Mouse (Mus musculus): ENCODE results near the gene Lrrk2. TPM values are rescaled to one million over a fixed set of nuclear protein-coding genes. Genes with fewer than 3 reads are reported as not detected.
A peak's percentile ranks its signal among the peaks of the same experiment; 100 is the strongest.

Gene Lrrk2
- polyA plus RNA-seq, 1 experiment from 2014 or later, result 6.2 TPM

GRCm38 (mm10) chr15:91643632-91644348, 29.2 kb upstream of the Lrrk2 start:
- peak overlapping the region; percentile 69 for H3K27ac ChIP-seq (ENCODE audit: low read length)
- H3K36me3 ChIP-seq (ENCODE audit: control insufficient read depth, insufficient read depth, low read length), result no peaks in the 10 kb centered on the region
- no peak overlapping the region for H3K4me2 ChIP-seq (ENCODE audit: low read depth, low read length)
- no peaks in the 10 kb centered on the region for H3K4me1 ChIP-seq (ENCODE audit: control insufficient read depth, insufficient read depth, low read length)
- no peaks in the 10 kb centered on the region for H3K9me3 ChIP-seq (replicated peaks; ENCODE audit: control insufficient read depth, low read length)
- ATAC-seq (ENCODE audit: insufficient read depth, low FRiP score), result no peak
- H3K4me3 ChIP-seq (replicated peaks; ENCODE audit: low read length), result no peak overlapping the region
- 86% methylated on average over 7 of the region's 7 CpGs for WGBS
- H3K27me3 ChIP-seq (ENCODE audit: control insufficient read depth, insufficient read depth, low read length), result no peaks in the 10 kb centered on the region
- no peak overlapping the region for H3K9ac ChIP-seq (ENCODE audit: low read length)

DNA sequence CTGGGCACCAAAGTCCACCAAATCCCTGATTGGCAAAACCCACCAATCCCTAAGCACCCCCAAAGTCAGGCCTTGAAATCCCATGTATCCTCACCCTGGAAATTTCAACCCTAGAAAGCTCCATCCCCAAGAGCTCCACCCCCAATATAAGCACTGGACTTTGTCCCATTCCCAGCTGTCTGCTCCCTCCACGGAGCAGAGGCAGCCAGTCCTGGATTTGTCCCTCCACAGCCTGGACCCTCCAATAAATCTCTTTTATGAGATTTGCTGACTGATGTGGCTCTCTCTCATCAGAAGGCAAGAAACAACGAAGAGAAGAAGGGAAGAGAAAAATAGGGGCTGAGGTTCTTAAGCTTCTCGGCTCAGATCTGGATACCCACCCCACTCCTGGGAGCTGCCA, 22.7 kb upstream of the Lrrk2 start:
- Histone ChIP-seq H3K4me1 (ENCODE audit: control insufficient read depth, insufficient read depth, low read length) (no peaks in the 10 kb centered on the region), H3K9me3 (replicated peaks; ENCODE audit: control insufficient read depth, low read length) (no peaks in the 10 kb centered on the region), H3K4me2 (ENCODE audit: low read depth, low read length) (no peak overlapping the region), H3K36me3 (ENCODE audit: control insufficient read depth, insufficient read depth, low read length) (no peaks in the 10 kb centered on the region), H3K4me3 (replicated peaks; ENCODE audit: low read length) (no peak overlapping the region), H3K27ac (ENCODE audit: low read length) (no peak overlapping the region), H3K9ac (ENCODE audit: low read length) (no peak overlapping the region), H3K27me3 (ENCODE audit: control insufficient read depth, insufficient read depth, low read length) (no peaks in the 10 kb centered on the region)
- no peak for ATAC-seq (ENCODE audit: insufficient read depth, low FRiP score)
- WGBS, result 57% methylated on average over 3 of the region's 3 CpGs

DNA sequence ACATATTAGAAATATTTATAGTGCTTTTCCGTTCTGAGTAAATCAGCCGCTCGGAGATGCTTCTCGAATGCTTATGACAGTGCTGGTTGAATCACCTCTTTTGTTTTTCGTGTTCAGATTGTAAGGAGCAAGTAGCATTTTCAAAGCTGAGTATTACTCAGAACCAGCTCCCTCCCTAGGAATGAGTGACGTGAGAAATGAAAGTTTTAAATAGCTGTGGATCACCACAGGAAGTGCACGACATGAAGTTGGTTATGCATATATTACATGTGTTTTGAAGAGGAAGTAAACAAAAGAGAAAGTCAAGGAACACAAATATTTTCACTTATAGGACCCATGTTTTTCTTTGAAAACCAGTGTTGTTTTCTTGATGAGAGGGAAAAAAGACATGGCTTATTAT, 21.5 kb upstream of the Lrrk2 start:
- H3K4me2 ChIP-seq (ENCODE audit: low read depth, low read length), result no peak overlapping the region
- no peak overlapping the region for H3K27ac ChIP-seq (ENCODE audit: low read length)
- no peaks in the 10 kb centered on the region for H3K4me1 ChIP-seq (ENCODE audit: control insufficient read depth, insufficient read depth, low read length)
- no peak overlapping the region for H3K9ac ChIP-seq (ENCODE audit: low read length)
- no peak for ATAC-seq (ENCODE audit: insufficient read depth, low FRiP score)
- H3K36me3 ChIP-seq (ENCODE audit: control insufficient read depth, insufficient read depth, low read length), result no peaks in the 10 kb centered on the region
- WGBS, result 71% methylated on average over 7 of the region's 7 CpGs
- H3K27me3 ChIP-seq (ENCODE audit: control insufficient read depth, insufficient read depth, low read length), result no peaks in the 10 kb centered on the region
- no peak overlapping the region for H3K4me3 ChIP-seq (replicated peaks; ENCODE audit: low read length)
- no peaks in the 10 kb centered on the region for H3K9me3 ChIP-seq (replicated peaks; ENCODE audit: control insufficient read depth, low read length)

GRCm38 (mm10) chr15:91658227-91658626, 14.7 kb upstream of the Lrrk2 start:
- Histone ChIP-seq H3K9ac (ENCODE audit: low read length) (no peak overlapping the region), H3K36me3 (ENCODE audit: control insufficient read depth, insufficient read depth, low read length) (no peaks in the 10 kb centered on the region), H3K27me3 (ENCODE audit: control insufficient read depth, insufficient read depth, low read length) (no peaks in the 10 kb centered on the region), H3K9me3 (replicated peaks; ENCODE audit: control insufficient read depth, low read length) (no peaks in the 10 kb centered on the region), H3K27ac (ENCODE audit: low read length) (no peak overlapping the region), H3K4me3 (replicated peaks; ENCODE audit: low read length) (no peak overlapping the region), H3K4me1 (ENCODE audit: control insufficient read depth, insufficient read depth, low read length) (no peaks in the 10 kb centered on the region), H3K4me2 (ENCODE audit: low read depth, low read length) (no peak overlapping the region)
- ATAC-seq (ENCODE audit: insufficient read depth, low FRiP score), result no peak
- 84% methylated on average over 6 of the region's 6 CpGs for WGBS

GRCm38 (mm10) chr15:91660277-91661078, 12.5 kb upstream of the Lrrk2 start:
- Histone ChIP-seq H3K4me3 (replicated peaks; ENCODE audit: low read length) (no peak overlapping the region), H3K27me3 (ENCODE audit: control insufficient read depth, insufficient read depth, low read length) (no peaks in the 10 kb centered on the region), H3K9ac (ENCODE audit: low read length) (no peak overlapping the region), H3K27ac (ENCODE audit: low read length) (no peak overlapping the region), H3K36me3 (ENCODE audit: control insufficient read depth, insufficient read depth, low read length) (no peaks in the 10 kb centered on the region), H3K9me3 (replicated peaks; ENCODE audit: control insufficient read depth, low read length) (no peaks in the 10 kb centered on the region), H3K4me1 (ENCODE audit: control insufficient read depth, insufficient read depth, low read length) (no peaks in the 10 kb centered on the region), H3K4me2 (ENCODE audit: low read depth, low read length) (no peak overlapping the region)
- 68% methylated on average over 6 of the region's 6 CpGs for WGBS
- ATAC-seq (ENCODE audit: insufficient read depth, low FRiP score), result no peak

DNA sequence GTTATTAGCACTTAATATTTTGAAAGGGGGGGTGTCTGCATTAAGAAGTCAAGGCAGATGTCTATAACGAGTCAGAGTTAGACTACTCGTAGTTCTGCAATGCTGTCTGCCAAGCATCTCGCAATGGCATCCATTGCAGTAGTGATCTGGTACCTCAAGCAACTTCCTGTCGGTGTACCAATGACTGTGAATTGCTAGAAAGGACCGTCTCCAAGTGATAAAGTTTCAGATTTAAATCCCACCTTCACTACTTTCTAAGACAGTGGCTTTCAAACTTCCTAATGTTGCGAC, 12.0 kb upstream of the Lrrk2 start:
- Histone ChIP-seq H3K9ac (ENCODE audit: low read length) (no peak overlapping the region), H3K4me2 (ENCODE audit: low read depth, low read length) (no peak overlapping the region), H3K4me1 (ENCODE audit: control insufficient read depth, insufficient read depth, low read length) (no peaks in the 10 kb centered on the region), H3K9me3 (replicated peaks; ENCODE audit: control insufficient read depth, low read length) (no peaks in the 10 kb centered on the region), H3K36me3 (ENCODE audit: control insufficient read depth, insufficient read depth, low read length) (no peaks in the 10 kb centered on the region), H3K27ac (ENCODE audit: low read length) (no peak overlapping the region), H3K4me3 (replicated peaks; ENCODE audit: low read length) (no peak overlapping the region), H3K27me3 (ENCODE audit: control insufficient read depth, insufficient read depth, low read length) (no peaks in the 10 kb centered on the region)
- 82% methylated on average over 6 of the region's 6 CpGs for WGBS
- no peak for ATAC-seq (ENCODE audit: insufficient read depth, low FRiP score)

DNA sequence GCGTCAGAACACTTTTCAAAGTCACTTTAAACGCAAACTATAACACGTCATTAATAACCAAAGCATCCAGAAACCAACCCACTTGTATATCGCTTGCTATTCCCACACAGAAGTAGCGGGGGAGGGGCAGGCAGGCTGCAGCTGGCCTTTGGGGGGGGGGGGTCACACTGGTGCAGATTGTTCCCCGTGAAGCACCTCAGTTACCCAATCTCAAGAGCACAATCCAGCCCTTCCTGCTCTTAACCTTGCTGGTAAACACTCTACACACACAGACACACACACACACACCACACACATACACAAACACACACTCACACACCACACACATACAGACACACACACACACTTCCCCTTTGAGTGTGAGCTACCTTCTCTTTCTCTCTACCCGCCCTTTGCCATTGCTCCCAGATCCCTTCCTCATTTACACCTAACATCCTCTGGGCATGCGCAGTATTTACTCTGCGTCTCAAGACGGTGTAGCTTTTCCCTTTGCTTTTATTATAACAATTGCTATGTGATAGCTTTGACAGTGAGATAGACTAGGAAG, 8.3 kb upstream of the Lrrk2 start:
- Histone ChIP-seq H3K27me3 (ENCODE audit: control insufficient read depth, insufficient read depth, low read length) (no peaks in the 10 kb centered on the region), H3K4me1 (ENCODE audit: control insufficient read depth, insufficient read depth, low read length) (no peaks in the 10 kb centered on the region), H3K9me3 (replicated peaks; ENCODE audit: control insufficient read depth, low read length) (no peaks in the 10 kb centered on the region), H3K4me3 (replicated peaks; ENCODE audit: low read length) (no peak overlapping the region), H3K27ac (ENCODE audit: low read length) (no peak overlapping the region), H3K36me3 (ENCODE audit: control insufficient read depth, insufficient read depth, low read length) (no peaks in the 10 kb centered on the region), H3K9ac (ENCODE audit: low read length) (no peak overlapping the region), H3K4me2 (ENCODE audit: low read depth, low read length) (no peak overlapping the region)
- 69% methylated on average over 10 of the region's 10 CpGs for WGBS
- ATAC-seq (ENCODE audit: insufficient read depth, low FRiP score), result no peak

GRCm38 (mm10) chr15:91665530-91665929, 7.4 kb upstream of the Lrrk2 start:
- H3K4me3 ChIP-seq (replicated peaks; ENCODE audit: low read length), result no peak overlapping the region
- H3K27me3 ChIP-seq (ENCODE audit: control insufficient read depth, insufficient read depth, low read length), result no peaks in the 10 kb centered on the region
- H3K4me1 ChIP-seq (ENCODE audit: control insufficient read depth, insufficient read depth, low read length), result no peaks in the 10 kb centered on the region
- 86% methylated on average over 6 of the region's 6 CpGs for WGBS
- no peak overlapping the region for H3K4me2 ChIP-seq (ENCODE audit: low read depth, low read length)
- ATAC-seq (ENCODE audit: insufficient read depth, low FRiP score), result no peak
- H3K9ac ChIP-seq (ENCODE audit: low read length), result no peak overlapping the region
- no peaks in the 10 kb centered on the region for H3K9me3 ChIP-seq (replicated peaks; ENCODE audit: control insufficient read depth, low read length)
- H3K36me3 ChIP-seq (ENCODE audit: control insufficient read depth, insufficient read depth, low read length), result no peaks in the 10 kb centered on the region
- no peak overlapping the region for H3K27ac ChIP-seq (ENCODE audit: low read length)

DNA sequence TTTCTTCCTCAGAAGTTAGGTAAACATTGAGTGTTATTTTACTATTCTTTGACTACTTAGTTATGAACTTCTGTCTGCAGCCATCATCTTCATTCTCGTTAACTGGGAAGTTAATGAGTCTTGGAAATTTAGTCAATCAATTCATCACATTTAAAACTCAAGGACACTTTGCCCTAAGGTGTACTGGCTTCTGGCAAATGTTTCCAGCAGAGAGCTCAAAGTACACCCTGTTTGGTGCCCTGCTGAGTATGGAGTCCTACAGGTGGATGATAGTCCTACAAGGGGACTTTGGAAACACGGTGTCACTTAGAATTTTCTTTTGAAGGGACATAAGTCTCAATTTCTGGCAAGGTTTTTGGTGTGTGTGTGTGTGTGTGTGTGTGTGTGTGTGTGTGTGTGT, 1.8 kb upstream of the Lrrk2 start:
- Histone ChIP-seq H3K27ac (ENCODE audit: low read length) (no peak overlapping the region), H3K27me3 (ENCODE audit: control insufficient read depth, insufficient read depth, low read length) (no peaks in the 10 kb centered on the region), H3K9me3 (replicated peaks; ENCODE audit: control insufficient read depth, low read length) (no peaks in the 10 kb centered on the region), H3K4me2 (ENCODE audit: low read depth, low read length) (no peak overlapping the region), H3K4me1 (ENCODE audit: control insufficient read depth, insufficient read depth, low read length) (0 out of 2 replicates have a peak, but pooled peaks cover 3% of the 10 kb centered on the region), H3K4me3 (replicated peaks; ENCODE audit: low read length) (no peak overlapping the region), H3K36me3 (ENCODE audit: control insufficient read depth, insufficient read depth, low read length) (no peaks in the 10 kb centered on the region), H3K9ac (ENCODE audit: low read length) (no peak overlapping the region)
- no peak for ATAC-seq (ENCODE audit: insufficient read depth, low FRiP score)
- WGBS, result 83% methylated on average over 2 of the region's 2 CpGs

Measured in stomach, embryonic 16.5 days (tissue).